Mouse (Mus musculus): ENCODE results near the gene Gm47289.

Gm47289 gene

GRCm38 (mm10) chr9:119158861-119159260 lies at the start of gene Gm47289:
Gm47289 (plus strand) TSS chr9:119159161.
- no peak for DNase-seq

- DNase-seq, result peak; percentile 32
These were observed 49.1 kb upstream of the Gm47289 start for GRCm38 (mm10) chr9:119109685-119110353.

DNA sequence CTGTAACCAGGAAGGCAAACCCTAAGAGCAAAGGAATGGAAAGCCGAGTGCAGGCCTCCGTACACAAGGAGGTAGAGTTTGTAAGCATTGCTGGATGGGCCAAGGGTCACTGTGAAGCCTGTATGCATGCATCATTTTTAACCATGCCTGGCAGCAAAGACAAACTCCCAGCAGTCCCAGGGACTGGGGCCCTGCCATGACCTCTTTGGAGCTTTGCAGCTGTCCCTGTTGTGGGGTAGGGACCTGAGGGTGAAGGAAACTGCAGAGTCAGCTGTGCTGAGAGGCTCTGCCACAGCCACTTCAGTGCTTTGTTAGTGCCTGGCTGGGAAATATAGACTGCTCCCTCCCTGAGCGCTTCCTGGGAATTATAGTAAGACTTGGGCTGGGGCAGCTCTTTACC lies 48.3 kb upstream of the Gm47289 start:
- DNase-seq, result peak; percentile 51

DNA sequence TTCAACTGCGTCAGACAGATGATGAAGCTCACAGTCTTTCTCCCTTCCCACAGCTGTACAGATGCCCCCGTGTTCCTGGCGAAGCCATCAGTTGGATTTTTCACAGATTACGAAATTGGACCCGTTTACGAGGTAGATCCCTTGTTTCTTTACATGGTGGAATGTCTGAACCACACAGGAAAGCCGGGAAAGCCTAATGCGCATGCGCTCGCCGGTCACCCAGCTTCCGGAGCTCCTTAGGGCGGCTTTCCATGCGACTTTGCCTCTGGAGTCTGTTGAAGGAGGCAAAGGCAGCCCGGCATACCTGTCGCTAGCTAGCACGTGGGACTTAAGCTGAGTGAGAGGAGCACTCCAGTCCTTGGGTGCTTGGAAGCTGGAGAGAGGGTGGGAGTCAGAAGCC lies 44.0 kb upstream of the Gm47289 start:
- DNase-seq, result no peak

- no peak for DNase-seq
These were observed 39.4 kb upstream of the Gm47289 start for GRCm38 (mm10) chr9:119119409-119120167.

GRCm38 (mm10) chr9:119120168-119120560 lies 38.8 kb upstream of the Gm47289 start:
- DNase-seq, result no peak

DNA sequence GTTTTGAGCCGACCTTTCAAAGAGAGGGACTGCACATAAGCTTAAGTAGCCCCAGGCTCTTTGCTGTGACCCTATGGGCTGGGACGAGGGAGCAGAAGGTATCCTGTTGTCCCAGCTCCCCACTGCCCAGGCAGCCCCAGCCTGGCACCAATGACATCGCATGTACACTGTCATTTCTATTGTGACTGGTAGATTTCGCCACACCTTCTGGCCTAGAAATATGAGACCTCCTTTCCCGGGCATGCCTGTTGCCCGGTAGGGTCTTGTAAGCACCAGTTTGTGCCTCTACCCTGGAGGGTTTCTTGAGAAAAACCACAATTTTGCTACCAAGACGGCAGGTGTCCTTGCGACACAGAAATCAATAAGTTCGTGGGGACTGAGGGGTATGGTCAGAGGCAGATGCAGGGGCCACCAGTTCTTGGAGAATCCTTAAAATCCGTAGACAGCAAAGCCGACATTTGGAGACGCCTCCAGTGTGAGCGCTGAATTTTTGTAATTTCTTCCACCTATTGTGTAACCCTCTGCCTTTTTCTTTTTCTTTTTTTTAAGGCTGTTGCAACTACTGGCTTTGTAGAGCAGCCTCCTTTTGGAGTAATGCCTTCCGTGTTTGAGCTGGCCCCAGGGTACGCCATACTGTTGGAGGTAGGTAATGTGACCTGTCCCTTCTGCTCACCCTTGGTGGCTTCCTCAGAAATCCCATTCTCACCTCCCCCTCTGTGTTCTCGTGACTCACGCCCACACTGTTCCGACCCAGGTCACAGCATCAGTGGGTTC lies 36.2 kb upstream of the Gm47289 start:
- DNase-seq, result no peak

DNA sequence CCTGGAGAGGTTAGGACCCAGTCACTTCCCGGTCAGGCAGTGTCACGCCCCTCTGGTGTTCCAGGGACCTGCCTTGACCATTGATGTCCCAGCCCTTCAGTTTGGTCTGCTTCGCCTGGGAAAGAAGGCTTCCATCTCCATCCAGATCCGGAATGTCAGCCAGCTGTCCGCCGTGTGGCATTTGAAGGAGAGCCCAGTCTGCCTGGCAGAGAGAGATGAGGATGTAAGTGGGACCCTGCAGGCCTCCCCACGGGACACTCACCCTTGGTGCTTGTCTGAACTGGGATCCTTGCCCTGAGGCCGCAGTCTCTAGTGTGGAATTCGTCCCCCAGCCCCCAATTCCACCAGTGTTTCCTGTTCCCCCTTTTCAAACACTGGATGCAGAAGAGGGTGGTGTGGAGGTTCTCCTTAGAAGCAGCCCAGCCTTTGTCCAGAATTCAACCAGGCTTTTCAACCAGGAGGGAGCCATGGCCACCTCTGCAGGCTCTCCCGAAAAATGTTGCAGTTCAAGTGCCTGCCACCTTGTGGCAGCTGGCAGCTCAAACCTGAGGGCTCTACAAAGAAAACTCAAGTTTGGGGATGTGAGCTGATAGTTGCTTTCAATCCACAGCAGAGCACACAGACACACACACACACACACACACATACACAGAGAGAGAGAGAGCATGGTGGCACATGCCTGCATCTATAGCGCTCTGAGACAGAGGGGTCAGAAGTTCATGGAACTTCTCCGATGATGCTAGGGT lies 30.4 kb upstream of the Gm47289 start:
- peak; percentile 18 for DNase-seq

DNA sequence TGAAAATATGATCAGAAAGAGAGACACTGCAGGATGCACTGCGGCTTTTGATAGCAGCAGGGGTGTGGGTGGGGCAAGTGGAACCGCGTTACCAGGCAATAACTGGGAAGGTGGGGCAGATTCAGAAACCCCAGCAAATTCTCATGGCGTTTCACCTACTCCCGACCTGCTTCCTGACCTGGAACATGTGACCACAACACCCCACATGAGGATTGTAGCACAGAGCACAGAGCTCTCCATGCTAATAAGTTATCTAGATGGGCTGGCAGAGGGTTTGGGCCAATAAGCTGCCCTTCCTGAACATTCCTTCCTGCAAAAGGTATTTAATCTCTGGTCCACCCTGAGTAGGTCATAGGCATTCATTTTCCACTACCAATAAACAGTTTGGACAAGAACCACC lies 28.3 kb upstream of the Gm47289 start:
- no peak for DNase-seq

- DNase-seq, result no peak
These were observed 20.1 kb upstream of the Gm47289 start for GRCm38 (mm10) chr9:119138836-119139235.

GRCm38 (mm10) chr9:119142066-119142465 lies 16.9 kb upstream of the Gm47289 start:
- no peak for DNase-seq

DNA sequence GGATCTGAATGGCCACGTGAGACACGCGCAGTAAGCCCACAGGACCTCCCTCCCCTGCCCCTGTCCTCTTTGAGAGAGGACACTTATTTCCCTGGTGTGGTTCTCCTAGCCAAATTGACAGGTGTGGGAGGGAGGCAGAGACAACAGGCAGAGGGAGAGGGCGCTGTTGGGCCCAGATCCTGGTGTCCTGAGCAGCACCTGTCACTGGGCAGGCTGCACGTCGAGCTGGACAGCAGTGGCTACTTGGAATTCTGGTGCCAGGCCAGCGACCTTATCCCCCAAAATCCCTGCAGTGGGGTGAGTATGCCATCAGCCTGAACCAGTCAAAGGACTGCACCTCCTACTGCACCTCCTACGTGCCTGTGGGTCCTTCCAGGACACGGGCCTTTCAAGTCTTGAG lies 15.6 kb upstream of the Gm47289 start:
- no peak for DNase-seq

DNA sequence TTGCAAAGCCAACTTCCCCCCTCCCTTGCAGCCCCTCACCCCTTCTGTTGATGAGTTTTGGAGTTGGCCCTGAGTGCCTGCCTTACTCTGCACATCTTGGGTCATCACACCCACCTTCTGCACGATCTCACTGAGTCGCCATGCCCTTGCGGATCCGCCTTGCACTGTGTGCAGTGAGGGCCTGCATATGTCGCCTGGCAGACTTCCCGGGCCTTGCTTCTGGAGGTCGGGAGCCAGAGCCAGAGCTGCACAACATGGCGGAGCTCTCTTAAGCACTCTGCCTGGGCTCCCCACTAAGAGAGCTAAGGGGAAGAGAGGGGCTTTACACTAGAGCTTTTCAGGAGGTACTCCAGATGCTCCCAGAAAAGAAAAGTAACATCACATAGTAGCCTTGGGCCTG lies 14.3 kb upstream of the Gm47289 start:
- DNase-seq, result no peak

DNA sequence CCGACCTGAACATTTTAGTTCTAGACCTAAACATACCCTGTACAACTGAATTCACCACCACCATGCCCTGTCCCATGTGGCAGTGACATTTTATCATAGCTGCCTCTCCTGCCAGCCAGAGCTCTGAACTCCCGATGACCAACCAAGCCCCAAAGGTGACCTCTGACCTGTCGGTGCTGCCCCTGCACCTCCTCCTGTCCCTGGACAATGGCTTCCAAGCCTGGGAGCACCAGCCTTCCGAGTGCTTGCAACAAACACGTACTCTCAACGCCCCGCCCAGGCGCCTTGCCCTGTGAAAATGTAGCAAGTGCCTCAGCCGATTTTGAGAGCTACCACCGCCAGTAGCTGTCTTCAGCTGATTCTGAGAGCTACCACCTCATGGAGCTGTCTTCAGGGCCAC lies 13.8 kb upstream of the Gm47289 start:
- DNase-seq, result no peak

GRCm38 (mm10) chr9:119145638-119146037 lies 13.3 kb upstream of the Gm47289 start:
- no peak for DNase-seq

GRCm38 (mm10) chr9:119146098-119146770 lies 12.7 kb upstream of the Gm47289 start:
- DNase-seq, result no peak

DNA sequence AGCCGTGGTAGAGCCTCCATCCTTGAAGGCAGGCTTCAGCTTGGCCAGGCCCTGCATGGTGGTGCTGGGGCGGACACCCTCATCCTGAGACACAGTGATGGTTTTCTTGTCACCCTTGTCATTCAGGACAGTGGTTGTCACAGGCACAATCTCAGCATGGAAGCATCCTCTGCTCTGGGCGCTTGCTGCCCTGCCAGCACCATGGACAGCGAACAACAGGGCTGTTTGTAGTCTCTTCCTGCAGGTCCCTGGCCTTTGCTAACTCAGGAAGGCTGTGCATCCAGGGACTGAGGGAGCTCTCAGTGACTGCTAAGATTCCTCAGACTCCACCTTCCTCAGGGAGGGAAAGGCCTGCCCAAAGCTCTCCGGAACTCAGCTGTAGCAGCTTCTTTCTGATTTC lies 9.4 kb upstream of the Gm47289 start:
- peak; percentile 81 for DNase-seq

GRCm38 (mm10) chr9:119151751-119152150 lies 7.2 kb upstream of the Gm47289 start:
- no peak for DNase-seq

DNA sequence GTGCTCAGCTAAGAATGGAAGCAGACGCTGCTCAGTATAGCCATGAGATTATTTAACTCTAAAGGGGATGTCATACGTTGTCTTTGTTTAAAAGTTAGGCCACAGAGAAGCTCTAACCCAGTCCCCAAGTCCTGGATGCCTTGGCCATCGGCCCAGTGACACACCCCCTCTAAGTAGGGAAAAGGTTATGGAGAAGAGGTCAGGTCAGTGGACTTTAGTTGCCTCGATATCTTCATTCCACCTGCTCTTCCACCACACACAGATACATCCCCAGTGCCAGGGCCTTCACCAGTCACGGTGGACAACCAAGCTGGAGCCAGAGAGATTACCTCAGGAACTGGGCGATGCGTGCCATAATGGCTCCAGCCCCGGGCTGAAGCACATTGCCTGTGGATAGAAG lies 3.5 kb upstream of the Gm47289 start:
- no peak for DNase-seq

- DNase-seq, result no peak
These were observed 3.1 kb upstream of the Gm47289 start for GRCm38 (mm10) chr9:119155826-119156225.

DNA sequence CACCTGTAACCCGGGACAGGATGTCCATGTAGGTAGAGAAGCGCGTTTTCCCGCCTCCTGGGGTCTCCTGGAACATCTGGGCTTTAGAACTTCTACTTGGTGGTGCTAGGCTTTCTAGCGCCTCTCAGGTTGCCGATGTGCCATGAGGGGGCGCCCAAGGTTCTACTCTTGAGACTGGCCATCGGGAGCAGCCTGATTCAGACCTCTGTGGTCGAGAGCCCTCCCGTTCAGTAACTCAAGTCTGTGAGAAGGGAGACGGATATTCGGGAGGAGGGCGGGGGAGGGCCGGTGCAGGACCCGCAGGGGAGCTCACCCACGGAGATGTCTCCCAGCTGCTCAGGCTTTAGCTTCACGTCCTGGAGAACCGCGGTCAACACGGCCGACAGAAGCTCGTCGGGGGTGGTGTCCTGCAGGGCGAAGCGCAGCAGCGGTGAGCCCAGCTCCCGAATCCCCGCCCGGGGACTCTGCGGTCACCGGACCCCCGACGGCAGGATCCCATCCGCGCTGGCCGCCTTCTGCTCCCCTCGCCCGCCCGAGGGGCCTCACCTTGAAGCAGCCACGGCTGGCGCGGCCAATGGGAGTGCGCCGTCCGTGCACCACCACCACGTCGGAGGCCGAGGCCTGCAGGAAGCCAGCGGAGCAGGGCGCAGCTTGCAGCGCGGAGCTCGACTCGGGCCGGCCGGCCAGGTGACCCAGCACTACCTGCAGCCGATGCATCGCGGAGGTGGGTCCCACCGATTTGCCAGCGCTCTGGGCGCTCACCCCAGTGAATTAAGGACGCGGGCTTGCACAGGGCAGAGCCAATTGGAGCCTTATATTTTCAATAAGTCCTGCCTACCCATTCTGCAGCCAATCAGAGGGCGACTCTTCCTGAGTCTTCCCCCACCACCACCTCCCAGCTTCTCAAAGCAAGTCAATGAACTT lies 2.4 kb upstream of the Gm47289 start, which contains the start of gene Acaa1b:
Acaa1b (minus strand) TSS at position 816 of the 924 bp plus-strand sequence.
- peak; percentile 92 for DNase-seq
